Mouse (Mus musculus): ENCODE data around the gene Ptf1a.

Gene Ptf1a

GRCm38 (mm10) chr2:19452531-19453055, 7.1 kb downstream of the Ptf1a start:
- no peak for DNase-seq (ENCODE audit: low read depth, low spot score)

- no peak for DNase-seq (ENCODE audit: low read depth, low spot score)
Observed at GRCm38 (mm10) chr2:19455228-19455627, 9.8 kb downstream of the Ptf1a start.

- DNase-seq (ENCODE audit: low read depth, low spot score) = no peak
Observed at GRCm38 (mm10) chr2:19455857-19456482, 10.5 kb downstream of the Ptf1a start.

GRCm38 (mm10) chr2:19458785-19459184, 13.3 kb downstream of the Ptf1a start:
- DNase-seq (ENCODE audit: low read depth, low spot score) = no peak

GRCm38 (mm10) chr2:19461940-19462339, 16.5 kb downstream of the Ptf1a start:
- no peak for DNase-seq (ENCODE audit: low read depth, low spot score)

GRCm38 (mm10) chr2:19490262-19490661, 44.8 kb downstream of the Ptf1a start:
- DNase-seq (ENCODE audit: low read depth, low spot score) = no peak
